In genomic region chr4:83390551-83390950, GRCm38 (mm10) we compare ENCODE assay signal across 26 mouse cellular contexts. TPM values are rescaled to one million over a fixed set of nuclear protein-coding genes. Genes with fewer than 3 reads are reported as not detected.
DNase-seq lines count a peak whose midpoint lies in the region; ATAC-seq and TF ChIP-seq lines count a peak whose summit lies in the region.
"Had no signal": no experiment of that assay in that cellular context is flagged by ENCODE, and none has a peak within 500 bp of the region (broad histone marks: within the 10 kb centered on the region; RNA-seq: fewer than 3 reads in every experiment).

No protein-coding gene starts in this region.

- peak; percentile 11 for DNase-seq in kidney, postnatal 0 days (ENCODE audit: low spot score)
- DNase-seq in midbrain, embryonic 11.5 days (ENCODE audit: low spot score, missing footprints), result peak; percentile 78
- peak; percentile 59 for DNase-seq in fat pad, adult 2 months (ENCODE audit: extremely low read depth, low read depth, low spot score)
- peak; percentile 56 for DNase-seq in testis, postnatal 10 days (ENCODE audit: low spot score)
- DNase-seq in left cerebral cortex, postnatal 4 days, result no peak
- no peak for DNase-seq in layer of hippocampus, postnatal 36 days
- DNase-seq: adrenal gland, adult 8-10 months; adrenal gland, postnatal 14 days; adrenal gland, postnatal 36 days; cerebellum, adult 11-12 months; cerebellum, adult 2 months; cerebellum, adult 9-10 months; cerebellum, postnatal 10 days; cerebellum, postnatal 25 days had no signal

- no peaks in the 10 kb centered on the region for H3K4me1 ChIP-seq in kidney, postnatal 0 days (replicated peaks; ENCODE audit: insufficient read depth, low read length)
- no peaks in the 10 kb centered on the region for H3K4me1 ChIP-seq in kidney, embryonic 14.5 days (ENCODE audit: control insufficient read depth, insufficient read depth, low read length)
- no peaks in the 10 kb centered on the region for H3K4me1 ChIP-seq in midbrain, embryonic 11.5 days (ENCODE audit: control insufficient read depth, insufficient read depth, low read length)
- H3K4me1 ChIP-seq in midbrain, embryonic 15.5 days, result no peaks in the 10 kb centered on the region
- H3K4me1 ChIP-seq: embryonic facial prominence, embryonic 12.5 days had no signal

- H3K9me3 ChIP-seq in kidney, postnatal 0 days (replicated peaks; ENCODE audit: low read length), result no peaks in the 10 kb centered on the region
- no peaks in the 10 kb centered on the region for H3K9me3 ChIP-seq in kidney, embryonic 14.5 days (ENCODE audit: control insufficient read depth, low read length)
- no peaks in the 10 kb centered on the region for H3K9me3 ChIP-seq in midbrain, embryonic 11.5 days (ENCODE audit: control insufficient read depth, low read length)
- no peaks in the 10 kb centered on the region for H3K9me3 ChIP-seq in midbrain, embryonic 15.5 days
- H3K9me3 ChIP-seq: embryonic facial prominence, embryonic 10.5 days; embryonic facial prominence, embryonic 12.5 days; forebrain, embryonic 10.5 days; forebrain, embryonic 12.5 days; G1E had no signal

- no peak overlapping the region for H3K27ac ChIP-seq in kidney, postnatal 0 days
- H3K27ac ChIP-seq in kidney, embryonic 14.5 days (ENCODE audit: low read depth, low read length), result no peak overlapping the region
- H3K27ac ChIP-seq in midbrain, embryonic 11.5 days (ENCODE audit: low read depth, low read length), result no peak overlapping the region
- H3K27ac ChIP-seq in midbrain, embryonic 15.5 days, result no peak overlapping the region
- H3K27ac ChIP-seq: embryonic facial prominence, embryonic 10.5 days; embryonic facial prominence, embryonic 12.5 days; forebrain, embryonic 10.5 days; forebrain, embryonic 12.5 days had no signal

- no peaks in the 10 kb centered on the region for H3K27me3 ChIP-seq in kidney, postnatal 0 days (ENCODE audit: insufficient read depth, low read length)
- H3K27me3 ChIP-seq in kidney, embryonic 14.5 days (ENCODE audit: control insufficient read depth, insufficient read depth, low read length), result no peaks in the 10 kb centered on the region
- H3K27me3 ChIP-seq in midbrain, embryonic 11.5 days (ENCODE audit: control insufficient read depth, insufficient read depth, low read length), result no peaks in the 10 kb centered on the region
- H3K27me3 ChIP-seq in midbrain, embryonic 15.5 days (replicated peaks), result no peaks in the 10 kb centered on the region
- H3K27me3 ChIP-seq: CH12.LX; embryonic facial prominence, embryonic 12.5 days; forebrain, embryonic 12.5 days; Patski had no signal

- H3K4me3 ChIP-seq in kidney, postnatal 0 days (replicated peaks; ENCODE audit: low read depth, low read length), result no peak overlapping the region
- H3K4me3 ChIP-seq in kidney, embryonic 14.5 days (ENCODE audit: low read length), result no peak overlapping the region
- H3K4me3 ChIP-seq in midbrain, embryonic 11.5 days (ENCODE audit: low read depth, low read length), result no peak overlapping the region
- no peak overlapping the region for H3K4me3 ChIP-seq in midbrain, embryonic 15.5 days
- H3K4me3 ChIP-seq: embryonic facial prominence, embryonic 10.5 days; embryonic facial prominence, embryonic 12.5 days; forebrain, embryonic 10.5 days; forebrain, embryonic 12.5 days had no signal

- intact Hi-C loops in left cerebral cortex, postnatal 4 days (cut with DNase I), result no loop called here

- WGBS in kidney, postnatal 0 days, result 20% methylated on average over 2 of the region's 2 CpGs
- WGBS in kidney, embryonic 14.5 days, result 14% methylated on average over 2 of the region's 2 CpGs
- 63% methylated on average over 2 of the region's 2 CpGs for WGBS in midbrain, embryonic 11.5 days
- WGBS in midbrain, embryonic 15.5 days, result 78% methylated on average over 2 of the region's 2 CpGs

- TF ChIP-seq CTCF in kidney, postnatal 0 days (IDR thresholded peaks at IDR 0.05; ENCODE audit: low read depth), result no peak

- H3K4me2 ChIP-seq in kidney, postnatal 0 days (ENCODE audit: low read length), result no peak overlapping the region
- no peak overlapping the region for H3K4me2 ChIP-seq in kidney, embryonic 14.5 days (replicated peaks; ENCODE audit: low read depth, low read length)
- no peak overlapping the region for H3K4me2 ChIP-seq in midbrain, embryonic 11.5 days
- no peak overlapping the region for H3K4me2 ChIP-seq in midbrain, embryonic 15.5 days
- H3K4me2 ChIP-seq: embryonic facial prominence, embryonic 12.5 days; forebrain, embryonic 12.5 days had no signal

- no peaks in the 10 kb centered on the region for H3K36me3 ChIP-seq in kidney, postnatal 0 days (ENCODE audit: insufficient read depth, low read length)
- no peaks in the 10 kb centered on the region for H3K36me3 ChIP-seq in kidney, embryonic 14.5 days (ENCODE audit: control insufficient read depth, insufficient read depth, low read length)
- no peaks in the 10 kb centered on the region for H3K36me3 ChIP-seq in midbrain, embryonic 11.5 days (ENCODE audit: control insufficient read depth, insufficient read depth, low read length)
- no peaks in the 10 kb centered on the region for H3K36me3 ChIP-seq in midbrain, embryonic 15.5 days (replicated peaks)
- H3K36me3 ChIP-seq: embryonic facial prominence, embryonic 10.5 days; embryonic facial prominence, embryonic 12.5 days; forebrain, embryonic 10.5 days; forebrain, embryonic 12.5 days; G1E had no signal

- H3K9ac ChIP-seq in kidney, postnatal 0 days (ENCODE audit: low read depth, low read length), result no peak overlapping the region
- H3K9ac ChIP-seq in kidney, embryonic 14.5 days (ENCODE audit: low read depth, low read length), result no peak overlapping the region
- no peak overlapping the region for H3K9ac ChIP-seq in midbrain, embryonic 11.5 days (ENCODE audit: low read length)
- no peak overlapping the region for H3K9ac ChIP-seq in midbrain, embryonic 15.5 days
- H3K9ac ChIP-seq: embryonic facial prominence, embryonic 12.5 days; forebrain, embryonic 12.5 days had no signal

- no peak for ATAC-seq in kidney, postnatal 0 days (replicated peaks; ENCODE audit: low FRiP score, low read depth)
- no peak for ATAC-seq in kidney, embryonic 14.5 days (ENCODE audit: low FRiP score, low TSS enrichment)
- no peak for ATAC-seq in midbrain, embryonic 11.5 days (ENCODE audit: low FRiP score)
- ATAC-seq in midbrain, embryonic 15.5 days (replicated peaks), result no peak
- ATAC-seq: activated CD4-positive, CD25-positive, alpha-beta regulatory T cell, adult 4 months; forebrain, embryonic 14.5 days; forebrain, embryonic 16.5 days; Patski had no signal

RNA-seq across cellular contexts. Expression of gene Snapc3, which starts 27.0 kb away (rescaled TPM):
- 27.3 and 29.1 TPM in 2 replicates for polyA plus RNA-seq in kidney, postnatal 0 days (2015; fragmentation: Nextera tagmentation; extraction: Ambion mirVana)
- polyA plus RNA-seq in kidney, embryonic 14.5 days (2014; fragmentation: Nextera tagmentation; extraction: Ambion mirVana), result 45.0 and 51.3 TPM in 2 replicates
- 75.2 and 83.0 TPM in 2 replicates for polyA plus RNA-seq in midbrain, embryonic 11.5 days (2014; fragmentation: Nextera tagmentation; extraction: Ambion mirVana)
- polyA plus RNA-seq in midbrain, embryonic 15.5 days (2015; fragmentation: Nextera tagmentation; extraction: Ambion mirVana), result 75.1 and 75.3 TPM in 2 replicates
- 10 to 100 TPM; 47.5 to 56.5 TPM for total RNA-seq in left cerebral cortex, postnatal 4 days (2021)
- total RNA-seq in layer of hippocampus, postnatal 36 days (2021), result 10 to 100 TPM; 40.1 to 43.1 TPM

Comparison
In these comparisons a context has a peak if more than half of its experiments do, and no peak if none do; other contexts are left out.
1. DNase-seq: peak in kidney, postnatal 0 days (single experiment), midbrain, embryonic 11.5 days (single experiment), fat pad, adult 2 months (single experiment) and testis, postnatal 10 days (single experiment); none in left cerebral cortex, postnatal 4 days (single experiment) and layer of hippocampus, postnatal 36 days (0 of 2).